Mouse (Mus musculus) ES-E14 (cell line): ENCODE data around the gene Thap11. TPM values are rescaled to one million over a fixed set of nuclear protein-coding genes. Genes with fewer than 3 reads are reported as not detected.

Experiments used
- DNase-seq: peaks from one replicate; pipeline ENCODE4 v3.0.0-alpha.2; 2013; ENCODE audit warnings: low read depth, low spot score
- H3K27ac ChIP-seq: 2 replicates; pipeline ENCODE4 v1.5.1; 2012; ENCODE audit warnings: low read depth, mild to moderate bottlenecking, low read length, moderate library complexity, mixed read lengths; ENCODE audit not compliant: poor library complexity, insufficient read depth, severe bottlenecking
- H3K36me3 ChIP-seq: 2 replicates; pipeline ENCODE4 v1.6.1; 2012; ENCODE audit warnings: mild to moderate bottlenecking, low read length, moderate library complexity, mixed read lengths; ENCODE audit not compliant: control insufficient read depth, poor library complexity, insufficient read depth, severe bottlenecking
- H3K4me1 ChIP-seq, 2 experiments: fragments of 150-350 bp in 1 of 2; sonication (generic) in 1 of 2; 2 replicates each; pipeline ENCODE4 v1.6.1; 2012; ENCODE audit warnings: low read length in 2 of 2, mild to moderate bottlenecking in 1 of 2, mixed read lengths in 1 of 2; ENCODE audit not compliant: control insufficient read depth in 2 of 2, insufficient read depth in 2 of 2, poor library complexity in 1 of 2
- H3K4me3 ChIP-seq, 2 experiments: fragments of 150-350 bp in 1 of 2; sonication (generic) in 1 of 2; 2 replicates each; pipeline ENCODE4 v1.5.1; 2012; ENCODE audit warnings: low read length in 2 of 2, low read depth in 1 of 2, mild to moderate bottlenecking in 1 of 2, mixed read lengths in 1 of 2; ENCODE audit not compliant: insufficient read depth in 1 of 2, poor library complexity in 1 of 2, severe bottlenecking in 1 of 2
- H3K9ac ChIP-seq: 2 replicates; pipeline ENCODE4 v1.6.1; 2012; ENCODE audit warnings: low read depth, mild to moderate bottlenecking, low read length, mixed read lengths; ENCODE audit not compliant: poor library complexity, insufficient read depth, severe bottlenecking
- H3K9me3 ChIP-seq: fragments of 150-350 bp; sonication (generic); 2 replicates; pipeline ENCODE4 v1.6.1; 2012; ENCODE audit warnings: low read depth, mild to moderate bottlenecking, low read length; ENCODE audit not compliant: control insufficient read depth, insufficient read depth
- CHD2 ChIP-seq: IDR thresholded peaks from 2 replicates; pipeline ENCODE4 v1.6.1; 2014; ENCODE audit warnings: mild to moderate bottlenecking, low read depth, low read length, inconsistent platforms
- HCFC1 ChIP-seq: IDR thresholded peaks from 2 replicates; pipeline ENCODE4 v1.6.1; 2012; ENCODE audit warnings: low read length, inconsistent platforms, borderline replicate concordance; ENCODE audit not compliant: insufficient read depth
- MAFK ChIP-seq: IDR thresholded peaks from 2 replicates; pipeline ENCODE4 v1.6.1; 2014; ENCODE audit warnings: mild to moderate bottlenecking, low read depth, low read length, inconsistent platforms; ENCODE audit not compliant: insufficient read depth
- ZC3H11A ChIP-seq: IDR thresholded peaks from 2 replicates; pipeline ENCODE4 v1.6.1; 2012; ENCODE audit warnings: low read depth, mild to moderate bottlenecking, inconsistent platforms, low read length, borderline replicate concordance
- ZNF384 ChIP-seq: IDR thresholded peaks from 2 replicates; pipeline ENCODE4 v1.6.1; 2012; ENCODE audit warnings: low read depth, low read length, inconsistent platforms
- in situ Hi-C, 2 experiments: fragments of 600-800 bp; cut with MboI; formaldehyde crosslinking; loops; one replicate each; pipeline ENCODE4 v1.15.1; 2025; ENCODE audit warnings: low sequenced_read_pairs in 2 of 2, inconsistent platforms in 1 of 2; ENCODE audit not compliant: unreplicated experiment in 2 of 2
- total RNA-seq: library from RNA; depleted of rRNA; stranded (reverse); fragments of 300-350 nt; gene quantifications from 2 replicates; pipeline ENCODE4 v1.2.3, GENCODE M21; 2012; rRNA removed

The Thap11 gene
- total RNA-seq, 1 experiment = 52.5 TPM

DNA sequence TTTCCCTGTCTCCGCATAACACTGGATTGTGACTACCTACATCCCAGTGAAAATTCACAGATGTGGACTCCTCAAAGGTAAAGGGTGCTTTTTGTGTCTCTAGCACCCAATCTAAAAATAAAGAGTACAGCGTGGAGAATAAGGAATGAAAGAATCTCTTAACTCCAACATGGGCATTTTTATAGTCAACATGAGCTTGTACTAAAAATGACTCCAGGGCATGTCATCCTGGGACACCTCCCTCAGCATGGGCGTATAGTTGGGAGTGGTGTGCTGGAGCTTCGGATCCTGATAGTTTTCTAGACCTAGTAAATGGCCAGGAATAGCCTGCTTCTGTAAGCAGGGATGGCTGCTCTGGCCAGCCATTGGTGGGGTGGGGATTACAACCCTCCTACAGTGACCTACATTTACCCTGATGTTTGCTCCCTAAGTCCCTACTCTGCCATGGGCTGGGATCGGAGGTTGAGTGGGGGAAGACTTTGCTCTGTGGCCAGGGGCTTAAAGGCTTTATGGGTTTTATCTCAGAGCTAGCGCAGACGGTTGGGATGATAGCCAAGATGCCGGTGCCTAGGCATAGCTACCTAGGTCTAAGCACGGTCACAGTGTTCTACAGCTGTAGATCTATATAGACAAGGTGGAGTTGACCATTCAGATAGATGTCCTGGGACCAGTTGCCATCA is 43.0 kb downstream of the Thap11 start:
- no peak overlapping the region for H3K4me3 ChIP-seq
- H3K4me1 ChIP-seq = peaks cover 0 to 8% of the 10 kb centered on the region in 2 experiments; a peak in 1 of 4 replicates
- H3K9me3 ChIP-seq = no peaks in the 10 kb centered on the region
- no peak overlapping the region for H3K27ac ChIP-seq
- in situ Hi-C loops = no loop called here
- no peak for DNase-seq
- H3K36me3 ChIP-seq = no peaks in the 10 kb centered on the region
- H3K9ac ChIP-seq = no peak overlapping the region
- no peak for TF ChIP-seq MAFK
- TF ChIP-seq ZNF384 = no peak
- no peak for TF ChIP-seq CHD2
- no peak for TF ChIP-seq HCFC1
- TF ChIP-seq ZC3H11A = no peak

- Histone ChIP-seq H3K4me1 (no peaks in the 10 kb centered on the region), H3K9me3 (no peaks in the 10 kb centered on the region), H3K9ac (peak within 1 kb of the TSS; percentile 93), H3K4me3 (peak within 1 kb of the TSS; percentile 89 to 92), H3K36me3 (no peaks in the 10 kb centered on the region), H3K27ac (peak within 1 kb of the TSS; percentile 26)
- TF ChIP-seq CHD2 (no peak), HCFC1 (peak; percentile 80)
- in situ Hi-C loops = no loop called here
- peak; percentile 89 for DNase-seq
Measured at GRCm38 (mm10) chr8:105900180-105900940, 45.4 kb downstream of the Thap11 start, which contains the start of gene Pskh1. Pskh1 (plus strand) TSS chr8:105900441.

GRCm38 (mm10) chr8:105900941-105901616 is 46.1 kb downstream of the Thap11 start:
- DNase-seq = no peak

More at GRCm38 (mm10) chr8:105900941-105901616, 46.1 kb downstream of the Thap11 start:
- in situ Hi-C loops = no loop called here
- TF ChIP-seq CHD2 (no peak), ZNF384 (no peak), ZC3H11A (no peak), MAFK (no peak), HCFC1 (no peak)
- no peaks in the 10 kb centered on the region for H3K36me3 ChIP-seq
- H3K9me3 ChIP-seq = no peaks in the 10 kb centered on the region
- H3K4me3 ChIP-seq = peak overlapping the region; percentile 89 to 92
- H3K27ac ChIP-seq = 0 out of 2 replicates have a peak overlapping the region, but pooled peaks have one; percentile 26
- no peaks in the 10 kb centered on the region for H3K4me1 ChIP-seq
- H3K9ac ChIP-seq = peak overlapping the region; percentile 93

Other genes starting within 250 kb of the Thap11 start
- 3.5 and 5.6 TPM in 2 replicates for gene Ripor1, start 249.9 kb upstream of the Thap11 start, total RNA-seq
- gene Ctcf, start 218.6 kb upstream of the Thap11 start, total RNA-seq = 49.4 and 65.5 TPM in 2 replicates
- 0.71 and 1.1 TPM in 2 replicates for gene Agrp, start 217.7 kb upstream of the Thap11 start, total RNA-seq
- gene Carmil2, start 168.9 kb upstream of the Thap11 start, total RNA-seq = 1.6 and 3.8 TPM in 2 replicates
- 8.6 and 8.9 TPM in 2 replicates for gene Acd, start 154.0 kb upstream of the Thap11 start, total RNA-seq
- gene Pard6a, start 154.0 kb upstream of the Thap11 start, total RNA-seq = 14.3 and 14.9 TPM in 2 replicates
- gene 4933405L10Rik, start 147.5 kb upstream of the Thap11 start, total RNA-seq = 0.18 TPM in 1 of 2 replicates, not detected in the other
- gene Enkd1, start 146.9 kb upstream of the Thap11 start, total RNA-seq = 20.4 and 26.3 TPM in 2 replicates
- gene Gfod2, start 96.5 kb upstream of the Thap11 start, total RNA-seq = 9.3 and 11.0 TPM in 2 replicates
- gene Ranbp10, start 27.8 kb upstream of the Thap11 start, total RNA-seq = 12.9 and 13.7 TPM in 2 replicates
- 0.13 and 0.26 TPM in 2 replicates for gene Tsnaxip1, start 27.4 kb upstream of the Thap11 start, total RNA-seq
- 82.2 and 127 TPM in 2 replicates for gene Cenpt, start 1.9 kb upstream of the Thap11 start, total RNA-seq
- gene Nutf2, start 5.4 kb downstream of the Thap11 start, total RNA-seq = 185 and 242 TPM in 2 replicates
- gene Edc4, start 25.7 kb downstream of the Thap11 start, total RNA-seq = 93.9 and 117 TPM in 2 replicates
- gene Nrn1l, start 38.4 kb downstream of the Thap11 start, total RNA-seq = 2.1 and 2.7 TPM in 2 replicates
- 13.2 and 13.7 TPM in 2 replicates for gene Pskh1, start 45.3 kb downstream of the Thap11 start, total RNA-seq
- 3.6 and 5.3 TPM in 2 replicates for gene Ctrl, start 78.7 kb downstream of the Thap11 start, total RNA-seq
- gene Psmb10, start 83.3 kb downstream of the Thap11 start, total RNA-seq = 70.9 and 81.5 TPM in 2 replicates
- 2.4 and 3.6 TPM in 2 replicates for gene Lcat, start 88.2 kb downstream of the Thap11 start, total RNA-seq
- 70.1 and 133 TPM in 2 replicates for gene Slc12a4, start 111.0 kb downstream of the Thap11 start, total RNA-seq
- gene Dpep3, start 124.3 kb downstream of the Thap11 start, total RNA-seq = 1.0 and 1.5 TPM in 2 replicates
- 16.8 and 17.4 TPM in 2 replicates for gene Dus2, start 136.2 kb downstream of the Thap11 start, total RNA-seq
- gene Dpep2nb, start 150.8 kb downstream of the Thap11 start, total RNA-seq = not detected in 2 replicates
- 31.5 and 41.5 TPM in 2 replicates for gene Ddx28, start 156.8 kb downstream of the Thap11 start, total RNA-seq
- 17.2 and 19.6 TPM in 2 replicates for gene Nfatc3, start 203.7 kb downstream of the Thap11 start, total RNA-seq